Mouse (Mus musculus) brain, embryonic 14.5 days (tissue): ENCODE data around the gene Ugt1a6a. TPM values are rescaled to one million over a fixed set of nuclear protein-coding genes. Genes with fewer than 3 reads are reported as not detected.

Source experiments
- DNase-seq: peaks from one replicate; pipeline ENCODE4 v3.0.0-alpha.2; 2011; ENCODE audit warnings: low read depth
- CTCF ChIP-seq: fragments of 200-500 bp; IDR thresholded peaks from 2 replicates; pipeline ENCODE4 v1.5.1; 2012; ENCODE audit warnings: inconsistent platforms, mild to moderate bottlenecking, moderate library complexity, borderline replicate concordance; ENCODE audit not compliant: insufficient read depth, insufficient read length; ENCODE audit errors: extremely low read depth
- POLR2A ChIP-seq: fragments of 200-500 bp; IDR thresholded peaks from 2 replicates; pipeline ENCODE4 v1.6.1; 2012; ENCODE audit warnings: mild to moderate bottlenecking, inconsistent platforms, borderline replicate concordance; ENCODE audit not compliant: poor library complexity, insufficient read depth, insufficient read length, severe bottlenecking; ENCODE audit errors: extremely low read depth
- polyA plus RNA-seq: library from polyadenylated mRNA; depleted of rRNA; stranded (reverse); fragments of >200 nt; gene quantifications from 2 replicates; pipeline ENCODE4 v1.2.3, GENCODE M21; 2012

Gene Ugt1a6a
- polyA plus RNA-seq, 1 experiment, result 2.0 TPM

DNA sequence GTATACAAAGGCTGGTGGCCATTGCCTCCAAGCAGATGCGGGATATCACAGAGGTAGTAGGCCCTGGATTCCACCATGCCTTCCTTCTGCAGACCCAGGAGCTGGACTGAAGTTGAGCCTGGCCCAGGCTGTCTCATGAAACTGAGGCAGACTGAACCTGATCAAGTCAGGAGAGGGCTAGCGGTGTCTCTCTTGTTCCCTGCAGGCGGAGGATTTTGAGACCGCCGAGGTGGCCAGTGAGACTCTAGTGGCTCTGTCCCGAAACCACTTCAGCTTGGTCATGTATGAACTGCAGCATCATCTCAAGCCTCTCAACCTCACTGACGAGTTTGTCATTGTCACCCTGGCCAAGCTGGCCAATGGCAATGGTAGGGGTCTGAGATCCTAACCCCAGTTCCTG lies 95.8 kb downstream of the Ugt1a6a start:
- no peak for DNase-seq
- no peak for TF ChIP-seq POLR2A
- no peak for TF ChIP-seq CTCF

DNA sequence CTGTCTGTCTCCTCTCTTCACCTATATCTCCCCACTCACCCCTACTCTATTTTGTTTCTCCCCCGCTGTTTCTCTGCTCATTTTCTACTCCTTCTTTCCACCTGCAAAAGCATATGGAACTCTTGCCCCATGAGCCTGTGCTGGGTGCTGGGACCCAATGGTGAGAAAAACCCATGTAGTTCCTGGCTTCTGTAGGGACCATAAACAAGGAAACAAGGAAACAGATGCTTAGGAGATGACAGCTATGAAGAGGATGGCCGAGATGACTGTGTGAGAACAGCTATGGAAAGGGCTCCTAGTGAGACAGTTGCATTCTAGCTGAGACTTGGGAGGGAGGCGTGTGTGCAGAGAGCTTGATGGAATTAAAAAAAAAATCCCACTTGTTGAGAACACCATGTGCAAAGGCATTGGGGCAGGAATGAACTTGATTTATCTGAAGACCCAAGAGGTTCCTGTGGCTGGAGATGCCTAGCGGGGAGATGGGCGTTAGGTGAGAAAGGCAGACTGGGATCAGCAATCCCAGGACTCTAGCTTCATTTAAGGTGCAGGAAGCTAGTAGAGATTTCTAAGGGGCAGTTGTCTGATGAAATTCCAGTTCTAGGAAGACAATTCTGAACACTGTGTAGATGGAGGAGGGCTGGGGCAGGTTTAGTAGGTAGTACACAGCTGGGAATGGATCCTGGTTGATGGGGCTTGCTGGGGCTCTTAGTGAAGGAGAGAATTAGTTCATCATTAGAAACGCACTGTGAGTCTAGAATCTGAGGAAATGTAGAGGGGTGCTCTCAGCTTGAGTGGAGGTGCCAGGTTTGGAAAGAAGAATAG lies 96.6 kb downstream of the Ugt1a6a start:
- no peak for DNase-seq
- TF ChIP-seq POLR2A (no peak), CTCF (no peak)

DNA sequence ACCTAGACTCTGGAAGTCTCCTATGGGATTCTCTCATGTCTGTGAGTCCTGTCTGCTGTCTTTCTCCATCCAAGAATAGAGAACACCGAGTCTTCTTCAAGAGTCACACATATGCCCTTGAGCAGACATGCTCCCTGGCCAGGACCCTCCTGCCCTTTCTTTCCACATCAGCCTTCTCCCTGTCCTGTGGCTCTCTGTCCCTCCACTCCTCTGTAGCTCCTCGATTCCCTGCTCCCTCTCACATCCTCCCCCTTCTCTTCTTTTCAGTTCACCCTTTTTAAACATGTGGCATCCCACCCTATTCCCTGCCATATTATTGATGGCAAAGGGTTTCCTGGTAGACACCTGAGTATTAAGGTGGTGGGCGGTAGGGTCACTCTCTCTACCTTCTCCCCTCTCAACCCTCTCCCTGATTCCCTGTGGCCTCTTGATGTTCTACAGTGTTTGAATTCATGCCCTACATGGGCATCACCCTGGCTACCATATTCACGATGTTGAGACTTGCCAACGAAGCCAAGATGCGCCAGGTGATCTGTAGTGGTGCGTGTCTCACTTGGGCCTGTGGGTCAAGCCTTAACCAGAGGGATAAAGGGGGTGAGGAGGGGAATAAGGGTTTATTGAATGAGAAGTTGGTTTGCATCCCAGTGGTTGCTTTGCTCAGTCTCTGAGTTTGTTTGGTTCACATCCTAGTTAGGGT lies 97.3 kb downstream of the Ugt1a6a start:
- DNase-seq, result no peak
- TF ChIP-seq POLR2A, result no peak
- no peak for TF ChIP-seq CTCF

DNA sequence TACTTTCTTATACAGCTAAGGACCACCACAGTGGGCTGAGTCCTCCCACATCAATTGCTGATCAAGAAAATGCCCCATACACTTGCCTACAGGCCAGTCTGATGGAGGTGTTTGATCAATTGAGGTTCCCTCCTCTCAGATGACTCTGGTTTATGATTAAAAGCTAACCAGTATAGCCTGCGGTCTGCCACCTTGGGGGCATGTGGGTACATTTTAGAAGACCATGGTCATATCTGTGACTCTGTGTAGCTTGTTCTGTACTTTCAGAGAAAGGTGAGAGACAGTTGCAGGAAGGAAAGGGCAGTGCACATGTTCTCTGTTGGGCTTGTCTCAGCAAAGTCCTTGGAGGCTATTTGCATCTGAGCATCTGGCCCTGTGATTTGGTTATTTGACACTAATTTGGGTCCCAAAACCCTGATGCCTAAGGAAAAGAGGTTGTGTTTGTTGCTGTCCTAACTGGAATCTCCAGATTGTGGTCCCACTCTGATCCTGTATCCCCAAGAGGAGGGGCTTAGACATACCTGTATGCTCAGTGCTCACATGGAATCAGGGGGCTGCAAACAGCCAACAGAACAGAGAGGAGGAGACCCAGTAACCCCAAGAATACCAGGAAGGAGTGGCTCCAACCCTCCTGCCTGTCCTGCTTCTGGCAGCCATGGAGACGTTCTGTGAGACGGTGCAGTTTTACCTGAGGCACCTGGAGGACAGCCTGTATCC lies 98.2 kb downstream of the Ugt1a6a start:
- DNase-seq, result no peak
- no peak for TF ChIP-seq CTCF

- TF ChIP-seq CTCF, result no peak
- no peak for TF ChIP-seq POLR2A
- no peak for DNase-seq
Observed at GRCm38 (mm10) chr1:88233421-88234247, 99.0 kb downstream of the Ugt1a6a start.

DNA sequence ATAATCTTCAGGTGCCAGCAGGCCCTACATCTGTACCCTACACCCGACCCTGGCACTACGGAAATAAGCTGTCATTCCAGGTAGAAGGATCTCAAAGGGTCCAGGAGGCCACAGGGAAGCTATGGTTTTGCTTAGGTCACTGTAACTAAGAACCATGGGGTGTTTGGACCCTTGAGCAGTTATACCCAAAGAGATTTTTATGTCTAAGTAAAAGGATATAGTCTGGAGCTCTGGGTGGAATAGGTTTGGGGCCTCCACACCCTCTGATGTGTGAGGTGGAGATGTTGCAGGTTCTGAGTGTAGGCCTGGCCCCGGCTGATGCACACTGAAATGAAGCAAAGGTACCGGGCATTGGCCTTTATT lies 99.6 kb downstream of the Ugt1a6a start:
- no peak for DNase-seq
- no peak for TF ChIP-seq POLR2A
- TF ChIP-seq CTCF, result no peak

DNA sequence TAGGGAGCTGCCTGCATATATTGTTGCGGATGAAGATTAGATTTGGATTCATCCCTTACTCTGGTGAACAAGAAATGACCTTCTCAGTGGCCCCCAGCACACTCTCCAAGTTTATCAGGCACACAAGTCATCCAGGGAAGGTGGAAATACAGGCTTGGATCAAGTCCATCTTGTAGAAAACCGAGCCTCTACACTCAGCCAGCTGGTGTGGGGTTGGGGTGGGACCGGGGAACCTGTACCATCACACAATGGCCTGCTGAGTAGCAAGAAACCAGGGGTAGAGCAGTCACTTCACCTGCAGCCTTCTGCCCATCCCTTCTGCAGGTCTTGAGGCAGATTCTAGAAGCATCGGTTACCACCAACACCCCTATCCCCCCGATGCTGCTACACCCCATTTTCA lies 100.0 kb downstream of the Ugt1a6a start:
- TF ChIP-seq CTCF (no peak), POLR2A (no peak)
- DNase-seq, result no peak

- TF ChIP-seq POLR2A (no peak), CTCF (no peak)
- no peak for DNase-seq
Observed at GRCm38 (mm10) chr1:88235046-88235893, 100.7 kb downstream of the Ugt1a6a start.

DNA sequence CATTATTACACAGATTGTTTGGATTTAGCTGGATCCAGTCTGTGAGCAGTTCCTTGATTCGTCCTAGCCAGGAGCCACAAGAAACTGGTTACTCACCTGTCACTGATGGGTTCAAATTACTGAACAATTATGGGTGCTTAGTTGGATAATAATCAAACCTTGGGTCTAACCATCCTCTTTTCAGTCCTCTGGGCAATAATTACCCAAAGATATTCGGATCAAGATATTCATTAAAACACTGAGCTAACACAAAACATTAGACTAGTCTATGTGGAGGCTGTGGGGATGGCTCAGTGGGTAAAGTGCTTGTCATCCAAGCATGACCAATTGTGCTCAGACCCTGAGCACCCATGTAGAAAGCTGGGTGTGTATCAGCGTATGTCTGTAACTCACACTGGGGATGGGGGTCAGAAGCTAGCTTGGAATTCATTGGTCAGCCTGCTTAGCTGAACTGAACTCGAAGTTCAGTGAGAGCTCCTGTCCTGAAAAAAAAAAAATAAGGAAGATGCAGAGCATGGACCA lies 101.3 kb downstream of the Ugt1a6a start:
- DNase-seq, result no peak
- TF ChIP-seq POLR2A (no peak), CTCF (no peak)

- no peak for DNase-seq
Observed at GRCm38 (mm10) chr1:88237311-88237710, 102.7 kb downstream of the Ugt1a6a start.

GRCm38 (mm10) chr1:88238771-88239170 lies 104.2 kb downstream of the Ugt1a6a start:
- DNase-seq, result no peak
- TF ChIP-seq POLR2A (no peak), CTCF (no peak)

More at GRCm38 (mm10) chr1:88237311-88237710, 102.7 kb downstream of the Ugt1a6a start:
- TF ChIP-seq CTCF, result no peak
- no peak for TF ChIP-seq POLR2A
